Mouse (Mus musculus) hindbrain, postnatal 0 days (tissue): ENCODE data around the gene Smyd5. TPM values are rescaled to one million over a fixed set of nuclear protein-coding genes. Genes with fewer than 3 reads are reported as not detected.
A peak's percentile ranks its signal among the peaks of the same experiment; 100 is the strongest.
"Not testable (repeated sequence)": the region's sequence is repeated elsewhere in the genome, so short reads cannot be mapped to it uniquely, and the experiment has no call there.

Experiments used
- ATAC-seq: fragments of 200-750 bp; cut with Nextera tagmentation; 2 replicates; pipeline ENCODE4 v1.8.0; 2017; ENCODE audit warnings: mild to moderate bottlenecking, moderate TSS enrichment, moderate library complexity
- DNase-seq: peaks from one replicate; pipeline ENCODE4 v3.0.0-alpha.2; 2015; ENCODE audit warnings: low spot score
- H3K27ac ChIP-seq: fragments of 300-500 bp; sonication (generic); 2 replicates; pipeline ENCODE4 v1.5.1; 2014; ENCODE audit warnings: mild to moderate bottlenecking
- H3K27me3 ChIP-seq: fragments of 300-500 bp; sonication (generic); 2 replicates; pipeline ENCODE4 v1.6.1; 2014; ENCODE audit warnings: low read length, mixed read lengths; ENCODE audit not compliant: insufficient read depth
- H3K36me3 ChIP-seq: fragments of 300-500 bp; sonication (generic); 2 replicates; pipeline ENCODE4 v1.6.1; 2014; ENCODE audit warnings: low read length, mixed read lengths; ENCODE audit not compliant: insufficient read depth
- H3K4me1 ChIP-seq: fragments of 300-500 bp; sonication (generic); 2 replicates; pipeline ENCODE4 v1.6.1; 2014; ENCODE audit warnings: antibody characterized with exemption, low read length, mixed read lengths; ENCODE audit not compliant: insufficient read depth
- H3K4me2 ChIP-seq: fragments of 300-500 bp; sonication (generic); 2 replicates; pipeline ENCODE4 v1.6.1; 2014; ENCODE audit warnings: low read depth, mild to moderate bottlenecking, low read length, moderate library complexity, mixed read lengths
- H3K4me3 ChIP-seq: fragments of 300-500 bp; sonication (generic); 2 replicates; pipeline ENCODE4 v1.5.1; 2014; ENCODE audit warnings: low read length
- H3K9ac ChIP-seq: fragments of 300-500 bp; sonication (generic); replicated peaks from 2 replicates; pipeline ENCODE4 v1.6.1; 2014; ENCODE audit warnings: mild to moderate bottlenecking, low read length, moderate library complexity, mixed read lengths
- H3K9me3 ChIP-seq: fragments of 300-500 bp; sonication (generic); 2 replicates; pipeline ENCODE4 v1.6.1; 2016; ENCODE audit warnings: low read length, mixed read lengths
- CTCF ChIP-seq: IDR thresholded peaks from 2 replicates; pipeline ENCODE4 v1.5.1; 2016; ENCODE audit warnings: antibody characterized with exemption, control low read depth, low read depth
- WGBS: fragments of 180-500 bp; shearing (Covaris S2); extraction: QIAGEN DNeasy Blood & Tissue Kit; methylation state at CpG from one replicate; pipeline ENCODE4 v1.1.7; 2014; 5-methylcytosine and 5-hydroxymethylcytosine counted together
- polyA plus RNA-seq: library from polyadenylated mRNA; unstranded; fragments of >200 nt; fragmentation: Nextera tagmentation; extraction: Ambion mirVana; gene quantifications from 2 replicates; pipeline ENCODE4 v1.2.1, GENCODE M21; 2015
- total RNA-seq: library from RNA; depleted of rRNA; stranded (reverse); fragments of >200 nt; gene quantifications from 2 replicates; pipeline ENCODE4 v1.2.3, GENCODE M21; 2014

Gene Smyd5
- total and polyA plus RNA-seq, 2 experiments from 2014 or later: 57.2 to 69.1 TPM

DNA sequence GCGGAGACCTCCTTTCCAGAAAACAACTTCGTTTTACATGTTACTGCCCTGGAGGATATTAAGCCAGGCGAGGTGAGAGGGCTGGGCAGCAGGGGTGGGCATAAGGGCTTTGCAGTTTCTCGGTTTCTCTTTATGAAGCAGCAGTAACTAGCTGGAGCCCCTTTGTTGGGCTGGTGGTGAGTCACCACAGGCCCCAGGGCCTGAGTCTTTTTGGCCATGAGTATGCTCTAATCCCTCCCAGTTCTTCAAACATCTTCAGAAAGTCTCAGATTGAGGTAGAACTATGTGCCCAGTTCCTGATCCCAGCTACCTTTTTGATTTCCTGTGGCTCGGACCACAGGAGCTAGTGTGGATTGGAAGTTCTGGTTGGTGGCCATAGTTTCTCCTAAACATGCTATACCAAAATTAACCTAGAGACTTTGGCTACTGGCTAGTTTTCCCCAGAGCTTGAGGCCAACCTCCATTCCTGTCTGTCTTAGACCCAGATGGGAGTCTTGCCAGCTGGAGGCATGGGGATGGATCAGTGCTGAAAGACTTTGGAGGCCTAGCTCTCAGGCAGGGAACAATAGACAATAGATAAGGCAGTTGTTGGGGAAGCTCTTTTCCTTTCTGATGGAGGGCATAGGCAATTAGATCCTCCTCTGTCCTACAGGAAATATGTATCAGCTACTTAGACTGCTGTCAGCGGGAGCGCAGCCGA is 12.6 kb downstream of the Smyd5 start:
- no peak overlapping the region for H3K27ac ChIP-seq
- H3K4me1 ChIP-seq: no peaks in the 10 kb centered on the region
- H3K9me3 ChIP-seq: no peaks in the 10 kb centered on the region
- H3K9ac ChIP-seq: no peak overlapping the region
- no peaks in the 10 kb centered on the region for H3K27me3 ChIP-seq
- TF ChIP-seq CTCF: no peak
- no peak overlapping the region for H3K4me3 ChIP-seq
- no peak overlapping the region for H3K4me2 ChIP-seq
- peaks cover 27% of the 10 kb centered on the region for H3K36me3 ChIP-seq
- ATAC-seq (no peak), DNase-seq (no peak)
- 92% methylated on average over 8 of the region's 8 CpGs for WGBS

DNA sequence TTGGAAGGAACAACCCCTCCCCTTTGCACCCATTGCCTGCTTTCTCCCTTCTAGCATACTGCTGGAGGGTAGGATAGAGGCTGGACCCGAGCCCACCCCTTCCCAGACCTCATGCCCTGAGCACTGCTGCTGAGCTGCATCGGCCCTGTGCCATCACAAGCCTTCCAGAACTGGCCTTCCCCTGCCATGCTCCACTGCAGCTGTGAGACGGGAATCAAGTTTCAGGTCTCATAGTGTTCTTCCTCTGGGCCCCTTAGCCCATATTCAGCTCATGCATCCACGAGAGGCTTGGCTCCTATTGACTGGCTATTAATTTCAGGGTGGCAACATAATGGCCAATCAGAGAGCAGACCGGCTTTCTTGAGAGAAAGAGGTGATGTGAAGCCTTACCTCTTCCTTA is 13.5 kb downstream of the Smyd5 start:
- Histone ChIP-seq H3K27ac (no peak overlapping the region), H3K9me3 (no peaks in the 10 kb centered on the region), H3K4me1 (no peaks in the 10 kb centered on the region), H3K4me3 (no peak overlapping the region), H3K4me2 (no peak overlapping the region), H3K27me3 (no peaks in the 10 kb centered on the region), H3K36me3 (peaks cover 22% of the 10 kb centered on the region), H3K9ac (no peak overlapping the region)
- TF ChIP-seq CTCF: no peak
- 76% methylated on average over 5 of the region's 5 CpGs for WGBS
- ATAC-seq (no peak), DNase-seq (no peak)

DNA sequence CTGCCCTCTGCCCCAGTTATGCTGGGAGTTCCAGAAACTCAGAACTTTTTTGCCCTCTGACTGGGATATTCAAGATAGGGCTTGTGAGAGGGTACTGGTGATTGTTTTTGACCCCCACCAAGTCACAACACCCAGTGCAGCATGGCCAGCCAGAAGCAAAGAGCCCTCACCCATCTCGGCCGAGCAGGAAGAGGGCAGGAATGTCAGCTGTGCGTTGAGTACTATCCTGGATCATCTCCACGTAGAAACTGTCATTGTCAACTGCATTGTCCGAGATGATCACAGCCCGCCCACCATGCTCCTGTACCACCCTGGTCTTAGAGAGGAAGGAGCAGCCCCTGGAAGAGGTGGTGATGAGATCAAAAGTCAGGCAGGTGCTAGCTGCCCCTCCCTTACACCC is 15.6 kb downstream of the Smyd5 start:
- 88% methylated on average over 6 of the region's 6 CpGs for WGBS
- DNase-seq: no peak
- H3K9ac ChIP-seq: no peak overlapping the region
- no peak overlapping the region for H3K4me2 ChIP-seq
- no peak overlapping the region for H3K4me3 ChIP-seq
- no peaks in the 10 kb centered on the region for H3K27me3 ChIP-seq
- ATAC-seq: no peak
- no peak for TF ChIP-seq CTCF
- peaks cover 13% of the 10 kb centered on the region for H3K36me3 ChIP-seq
- H3K27ac ChIP-seq: no peak overlapping the region
- H3K9me3 ChIP-seq: no peaks in the 10 kb centered on the region
- H3K4me1 ChIP-seq: no peaks in the 10 kb centered on the region

DNA sequence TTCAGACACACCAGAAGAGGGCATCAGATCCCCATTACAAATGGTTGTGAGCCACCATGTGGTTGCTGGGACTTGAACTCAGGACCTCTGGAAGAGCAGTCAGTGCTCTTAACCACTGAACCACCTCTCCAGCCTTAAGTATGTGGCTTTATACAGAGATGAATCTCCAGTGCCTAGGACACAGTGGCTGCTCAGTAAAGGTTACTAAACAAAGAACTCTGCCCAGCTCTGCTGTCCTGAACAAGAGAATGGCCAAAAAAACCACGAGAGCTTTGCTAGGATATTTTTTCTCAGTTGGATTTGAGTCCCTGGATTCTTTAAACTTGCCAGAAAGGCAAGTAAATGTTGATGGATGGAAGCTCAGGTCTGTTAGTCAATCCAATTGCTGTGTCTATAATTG is 18.4 kb downstream of the Smyd5 start:
- H3K27me3 ChIP-seq, DNase-seq, ATAC-seq, H3K9me3 ChIP-seq, H3K27ac ChIP-seq, H3K4me3 ChIP-seq, H3K36me3 ChIP-seq: not testable (repeated sequence)
- Histone ChIP-seq H3K9ac (peak overlapping the region; percentile 57; the same call in 1 of the 2 replicates), H3K4me1 (peaks cover 12% of the 10 kb centered on the region), H3K4me2 (peak overlapping the region; percentile 86)
- WGBS: 53% methylated on average over 1 of the region's 1 CpGs

DNA sequence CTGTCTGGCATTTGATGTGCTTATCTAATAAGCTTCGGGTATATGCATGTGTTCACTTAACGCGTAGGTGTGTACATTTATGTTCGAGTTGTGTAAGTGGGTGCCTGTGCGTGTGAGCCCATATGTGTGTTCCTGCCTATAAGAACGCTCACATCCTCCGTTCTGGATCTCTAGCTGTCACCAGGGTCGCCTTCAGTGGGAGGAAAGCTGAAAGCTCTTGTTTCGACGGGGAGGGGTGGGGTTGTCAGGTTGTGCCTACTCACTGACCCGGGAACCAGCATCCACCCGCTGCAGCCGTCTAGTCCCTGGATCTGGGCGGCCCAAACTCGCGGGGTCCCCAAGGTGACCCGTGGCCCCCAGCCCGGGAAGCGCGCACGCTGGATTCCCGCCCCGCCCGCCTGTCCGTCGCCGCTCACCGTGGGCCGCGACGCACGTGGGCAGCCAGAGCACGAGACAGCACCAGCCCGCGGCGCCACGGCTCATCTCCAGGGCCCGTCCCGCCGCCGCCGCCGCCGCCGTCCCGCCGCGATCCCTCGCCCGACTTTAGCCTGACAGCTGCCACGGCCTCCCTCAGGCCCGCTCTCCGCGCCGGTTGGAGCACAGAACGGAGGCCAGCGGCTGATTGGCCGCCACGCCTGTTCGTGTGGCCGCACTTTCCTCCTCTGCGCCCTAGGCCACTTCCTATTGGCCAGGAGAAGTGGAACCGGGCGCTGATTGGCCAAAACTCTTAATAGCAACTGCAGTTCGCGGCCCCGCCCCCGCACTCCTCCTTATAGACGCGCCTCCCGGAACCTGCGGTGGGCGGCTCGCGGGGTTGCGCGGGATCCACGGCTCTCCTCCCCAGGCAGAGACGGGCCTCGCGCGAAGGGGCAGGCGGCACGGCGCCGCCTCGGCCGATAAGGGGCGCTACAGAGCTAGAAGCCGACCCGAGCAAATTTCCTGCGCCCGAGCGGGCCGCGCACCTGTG is 19.2 kb downstream of the Smyd5 start, which contains the start of gene Cct7:
Gene Cct7 (plus strand): TSS at position 818 of the 967 bp plus-strand sequence.
- no peaks in the 10 kb centered on the region for H3K9me3 ChIP-seq
- peak; percentile 100 for DNase-seq
- no peaks in the 10 kb centered on the region; the same call in 1 of the 2 replicates for H3K36me3 ChIP-seq
- H3K27me3 ChIP-seq: no peaks in the 10 kb centered on the region
- peak within 1 kb of the TSS; percentile 86 for H3K4me2 ChIP-seq
- 3% methylated on average over 92 of the region's 96 CpGs for WGBS
- H3K4me3 ChIP-seq: peak within 1 kb of the TSS; percentile 79
- H3K9ac ChIP-seq: peak within 1 kb of the TSS; percentile 93
- TF ChIP-seq CTCF: peak; percentile 55
- H3K4me1 ChIP-seq: peaks cover 15% of the 10 kb centered on the region
- peak; percentile 95 for ATAC-seq
- peak within 1 kb of the TSS; percentile 94 for H3K27ac ChIP-seq

DNA sequence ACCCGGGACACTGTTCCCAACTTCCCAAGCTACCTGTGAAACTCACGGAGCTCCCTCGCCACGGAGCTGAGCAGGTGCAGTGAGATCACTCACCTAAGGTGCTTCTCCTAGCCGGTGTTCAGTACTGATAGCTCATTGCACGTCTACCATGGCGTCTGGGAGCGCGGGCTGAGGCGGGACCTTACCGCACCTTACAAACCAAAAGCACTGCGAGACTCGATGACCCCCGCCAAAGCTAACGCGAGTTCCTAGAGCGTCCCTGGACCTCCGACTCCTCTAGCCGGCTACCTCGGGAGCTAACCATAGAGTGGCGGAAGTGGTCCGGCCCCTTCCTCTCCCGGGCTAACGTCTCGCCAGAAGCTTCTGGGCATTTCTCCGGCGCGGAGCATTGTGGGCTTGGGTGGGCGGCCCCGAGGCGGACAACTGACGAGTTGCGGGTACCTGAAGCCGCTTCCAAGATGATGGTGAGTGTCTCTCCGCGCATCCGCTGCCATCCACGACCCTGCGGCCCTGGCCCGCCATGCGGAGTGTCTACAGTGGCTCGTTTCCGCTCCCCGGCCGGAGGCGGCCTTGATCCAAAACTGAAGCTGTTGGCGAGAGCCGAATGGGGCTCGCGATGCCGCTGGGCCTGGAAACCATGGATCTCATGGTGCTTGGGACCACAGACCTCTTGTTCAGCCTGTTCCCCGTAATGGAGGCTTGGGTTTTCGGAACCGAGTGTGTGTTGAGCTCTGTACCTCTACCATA is 20.0 kb downstream of the Smyd5 start, which contains the start of gene Pradc1:
Gene Pradc1 (minus strand): TSS at position 307 of the 747 bp plus-strand sequence.
- ATAC-seq (peak; percentile 90), DNase-seq (peak; percentile 99)
- H3K9ac ChIP-seq: peak within 1 kb of the TSS; percentile 93
- H3K27me3 ChIP-seq: no peaks in the 10 kb centered on the region
- no peaks in the 10 kb centered on the region; the same call in 1 of the 2 replicates for H3K36me3 ChIP-seq
- under 1% methylated on average over 52 of the region's 54 CpGs for WGBS
- peak within 1 kb of the TSS; percentile 86 for H3K4me2 ChIP-seq
- no peak for TF ChIP-seq CTCF
- no peaks in the 10 kb centered on the region for H3K9me3 ChIP-seq
- peak within 1 kb of the TSS; percentile 79 for H3K4me3 ChIP-seq
- H3K27ac ChIP-seq: peak within 1 kb of the TSS; percentile 94
- H3K4me1 ChIP-seq: peaks cover 15% of the 10 kb centered on the region
